Mouse (Mus musculus): Measurements from ENCODE around the gene Epha2. TPM values are rescaled to one million over a fixed set of nuclear protein-coding genes. Genes with fewer than 3 reads are reported as not detected.
A peak's percentile ranks its signal among the peaks of the same experiment; 100 is the strongest.

Gene Epha2
- polyA plus RNA-seq (2014; fragmentation: Nextera tagmentation; extraction: Ambion mirVana) = 0.58 and 0.64 TPM in 2 replicates

DNA sequence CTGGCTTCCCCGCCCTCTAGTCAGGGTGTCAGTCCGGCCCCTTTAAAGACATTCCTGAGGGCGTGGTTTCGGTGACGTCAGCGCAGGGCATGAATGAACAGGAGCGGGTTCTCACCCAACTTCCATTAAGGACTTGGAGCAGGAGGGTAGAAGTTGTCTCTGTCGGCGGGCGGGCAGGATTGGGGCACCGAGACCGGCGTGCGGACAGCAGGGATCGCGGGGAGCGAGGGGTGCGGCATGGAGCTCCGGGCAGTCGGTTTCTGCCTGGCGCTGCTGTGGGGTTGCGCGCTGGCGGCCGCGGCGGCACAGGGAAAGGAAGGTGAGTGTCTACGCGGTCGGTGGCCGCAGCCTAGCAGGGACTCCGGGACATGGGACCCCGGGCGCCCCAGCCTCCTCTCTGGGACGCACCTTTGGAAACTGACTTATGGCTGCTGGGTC, at the start of gene Epha2:
Gene Epha2 (plus strand): TSS at position 125 of the 438 bp plus-strand sequence.
- 0% methylated on average over 35 of the region's 35 CpGs for WGBS
- no peak within 1 kb of the TSS for H3K27ac ChIP-seq (ENCODE audit: low read depth, low read length)
- H3K36me3 ChIP-seq (ENCODE audit: control insufficient read depth, insufficient read depth, low read length) = no peaks in the 10 kb centered on the region
- peak within 1 kb of the TSS; percentile 98 for H3K4me2 ChIP-seq (ENCODE audit: low read length)
- H3K9me3 ChIP-seq (replicated peaks; ENCODE audit: control insufficient read depth, low read length) = no peaks in the 10 kb centered on the region
- ATAC-seq = peak; percentile 79
- DNase-seq (ENCODE audit: low spot score) = peak; percentile 85
- peaks cover 24% of the 10 kb centered on the region; the same call in 1 of the 2 replicates for H3K27me3 ChIP-seq (replicated peaks; ENCODE audit: control insufficient read depth, insufficient read depth, low read length)
- peak within 1 kb of the TSS; percentile 58 for H3K9ac ChIP-seq (ENCODE audit: low read length)
- H3K4me3 ChIP-seq (ENCODE audit: low read depth, low read length) = peak within 1 kb of the TSS; percentile 55
- peaks cover 6% of the 10 kb centered on the region for H3K4me1 ChIP-seq (ENCODE audit: control insufficient read depth, insufficient read depth, low read length)

DNA sequence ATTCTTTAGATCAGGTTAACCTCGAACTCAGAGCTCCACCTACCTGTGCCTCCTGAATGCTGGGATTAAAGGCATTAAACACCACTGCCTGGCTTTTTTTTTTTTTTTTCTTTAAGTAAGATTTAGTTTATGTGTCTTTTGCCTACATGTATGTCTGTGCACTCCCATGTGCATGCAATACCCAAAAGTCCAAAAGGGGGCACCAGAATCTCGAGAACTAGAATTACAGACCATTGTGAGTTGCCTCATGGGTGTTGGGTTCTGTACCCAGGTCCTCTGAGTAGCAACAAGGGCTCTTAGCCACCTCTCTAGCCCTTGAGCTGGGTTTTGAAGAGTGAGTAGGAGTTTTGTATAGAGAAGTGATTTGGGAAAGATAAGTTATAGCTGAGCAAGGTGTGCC, 48.4 kb upstream of the Epha2 start:
- peaks cover 19% of the 10 kb centered on the region for H3K27me3 ChIP-seq (replicated peaks; ENCODE audit: control insufficient read depth, insufficient read depth, low read length)
- no peak overlapping the region for H3K4me2 ChIP-seq (ENCODE audit: low read length)
- no peak overlapping the region for H3K27ac ChIP-seq (ENCODE audit: low read depth, low read length)
- no peak overlapping the region for H3K4me3 ChIP-seq (ENCODE audit: low read depth, low read length)
- no peak for ATAC-seq
- no peak overlapping the region for H3K9ac ChIP-seq (ENCODE audit: low read length)
- H3K36me3 ChIP-seq (ENCODE audit: control insufficient read depth, insufficient read depth, low read length) = no peaks in the 10 kb centered on the region
- DNase-seq (ENCODE audit: low spot score) = no peak
- H3K4me1 ChIP-seq (ENCODE audit: control insufficient read depth, insufficient read depth, low read length) = peaks cover under 1% of the 10 kb centered on the region
- no peaks in the 10 kb centered on the region for H3K9me3 ChIP-seq (replicated peaks; ENCODE audit: control insufficient read depth, low read length)
- 64% methylated on average over 2 of the region's 2 CpGs for WGBS

DNA sequence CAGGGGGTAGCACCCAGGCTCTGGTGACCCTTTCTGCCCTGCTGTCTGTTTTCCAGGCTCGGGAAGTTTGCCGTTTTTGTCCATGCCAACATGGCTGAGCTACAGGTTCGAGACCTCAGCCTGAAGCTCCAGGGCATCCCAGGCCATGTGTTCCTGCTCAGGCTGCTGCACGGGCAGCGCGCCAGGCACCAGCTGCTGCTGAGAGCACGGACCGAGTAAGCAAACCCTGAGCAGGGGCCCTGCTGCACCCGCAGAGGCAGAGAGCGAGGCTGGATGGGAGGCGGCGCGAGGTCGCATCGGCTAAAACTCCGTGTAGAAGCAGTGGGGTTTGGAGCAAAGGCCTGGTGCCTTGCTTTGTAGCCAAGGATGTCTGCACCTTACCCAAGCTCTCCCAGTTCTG, 46.8 kb upstream of the Epha2 start:
- WGBS = 71% methylated on average over 16 of the region's 16 CpGs
- Histone ChIP-seq H3K4me2 (ENCODE audit: low read length) (no peak overlapping the region), H3K27ac (ENCODE audit: low read depth, low read length) (no peak overlapping the region), H3K4me3 (ENCODE audit: low read depth, low read length) (no peak overlapping the region), H3K27me3 (replicated peaks; ENCODE audit: control insufficient read depth, insufficient read depth, low read length) (peaks cover 3% of the 10 kb centered on the region), H3K9ac (ENCODE audit: low read length) (no peak overlapping the region), H3K9me3 (replicated peaks; ENCODE audit: control insufficient read depth, low read length) (no peaks in the 10 kb centered on the region), H3K36me3 (ENCODE audit: control insufficient read depth, insufficient read depth, low read length) (no peaks in the 10 kb centered on the region), H3K4me1 (ENCODE audit: control insufficient read depth, insufficient read depth, low read length) (no peaks in the 10 kb centered on the region)
- peak; percentile 41 for DNase-seq (ENCODE audit: low spot score)
- no peak for ATAC-seq

DNA sequence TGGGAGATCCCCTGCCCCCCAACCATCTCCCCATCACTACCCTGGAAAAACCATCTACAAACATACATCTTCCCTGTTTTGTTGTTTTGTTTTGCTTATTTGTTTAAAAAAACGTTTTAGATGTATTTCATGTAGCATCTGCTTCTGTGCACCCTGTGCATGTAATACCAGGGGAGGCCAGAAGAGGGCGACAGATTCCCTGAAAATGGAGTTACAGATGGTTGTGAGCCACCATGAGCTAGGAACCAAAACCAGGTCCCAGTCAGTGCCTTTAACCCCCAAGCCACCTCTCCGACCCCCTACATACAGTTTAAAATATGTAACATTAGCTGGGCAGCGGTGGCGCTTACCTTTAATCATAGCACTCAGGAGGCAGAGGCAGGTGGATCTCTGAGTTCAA, 43.6 kb upstream of the Epha2 start:
- Histone ChIP-seq H3K4me2 (ENCODE audit: low read length) (no peak overlapping the region), H3K9me3 (replicated peaks; ENCODE audit: control insufficient read depth, low read length) (no peaks in the 10 kb centered on the region), H3K9ac (ENCODE audit: low read length) (no peak overlapping the region), H3K36me3 (ENCODE audit: control insufficient read depth, insufficient read depth, low read length) (no peaks in the 10 kb centered on the region), H3K4me3 (ENCODE audit: low read depth, low read length) (no peak overlapping the region), H3K4me1 (ENCODE audit: control insufficient read depth, insufficient read depth, low read length) (no peaks in the 10 kb centered on the region), H3K27me3 (replicated peaks; ENCODE audit: control insufficient read depth, insufficient read depth, low read length) (no peaks in the 10 kb centered on the region), H3K27ac (ENCODE audit: low read depth, low read length) (no peak overlapping the region)
- no peak for ATAC-seq
- WGBS = 71% methylated on average over 5 of the region's 5 CpGs
- DNase-seq (ENCODE audit: low spot score) = no peak

DNA sequence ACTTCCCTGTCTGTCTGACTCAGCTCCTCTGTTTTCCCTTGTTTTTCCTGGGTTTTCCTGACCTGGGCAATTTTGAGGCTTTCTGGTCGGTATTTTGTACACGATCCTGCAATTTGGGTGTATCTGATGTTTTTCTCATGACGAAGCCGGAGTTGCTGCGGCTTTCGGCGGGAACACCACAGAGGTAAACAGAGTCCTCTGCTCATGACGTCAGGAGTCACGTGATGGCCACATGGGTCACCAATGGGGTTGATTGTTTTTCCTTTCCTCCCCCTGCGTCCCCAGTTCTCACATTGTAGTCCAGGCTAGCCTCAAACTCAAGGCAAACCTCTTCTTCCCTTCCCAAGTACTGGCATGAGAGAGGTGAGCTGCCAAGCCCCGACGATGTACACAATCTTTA, 41.6 kb upstream of the Epha2 start:
- H3K27me3 ChIP-seq (replicated peaks; ENCODE audit: control insufficient read depth, insufficient read depth, low read length) = no peaks in the 10 kb centered on the region
- H3K36me3 ChIP-seq (ENCODE audit: control insufficient read depth, insufficient read depth, low read length) = no peaks in the 10 kb centered on the region
- no peak overlapping the region for H3K9ac ChIP-seq (ENCODE audit: low read length)
- H3K4me2 ChIP-seq (ENCODE audit: low read length) = no peak overlapping the region
- no peak overlapping the region for H3K27ac ChIP-seq (ENCODE audit: low read depth, low read length)
- 79% methylated on average over 12 of the region's 12 CpGs for WGBS
- ATAC-seq (no peak), DNase-seq (ENCODE audit: low spot score) (no peak)
- H3K4me1 ChIP-seq (ENCODE audit: control insufficient read depth, insufficient read depth, low read length) = no peaks in the 10 kb centered on the region
- H3K4me3 ChIP-seq (ENCODE audit: low read depth, low read length) = no peak overlapping the region
- no peaks in the 10 kb centered on the region for H3K9me3 ChIP-seq (replicated peaks; ENCODE audit: control insufficient read depth, low read length)

DNA sequence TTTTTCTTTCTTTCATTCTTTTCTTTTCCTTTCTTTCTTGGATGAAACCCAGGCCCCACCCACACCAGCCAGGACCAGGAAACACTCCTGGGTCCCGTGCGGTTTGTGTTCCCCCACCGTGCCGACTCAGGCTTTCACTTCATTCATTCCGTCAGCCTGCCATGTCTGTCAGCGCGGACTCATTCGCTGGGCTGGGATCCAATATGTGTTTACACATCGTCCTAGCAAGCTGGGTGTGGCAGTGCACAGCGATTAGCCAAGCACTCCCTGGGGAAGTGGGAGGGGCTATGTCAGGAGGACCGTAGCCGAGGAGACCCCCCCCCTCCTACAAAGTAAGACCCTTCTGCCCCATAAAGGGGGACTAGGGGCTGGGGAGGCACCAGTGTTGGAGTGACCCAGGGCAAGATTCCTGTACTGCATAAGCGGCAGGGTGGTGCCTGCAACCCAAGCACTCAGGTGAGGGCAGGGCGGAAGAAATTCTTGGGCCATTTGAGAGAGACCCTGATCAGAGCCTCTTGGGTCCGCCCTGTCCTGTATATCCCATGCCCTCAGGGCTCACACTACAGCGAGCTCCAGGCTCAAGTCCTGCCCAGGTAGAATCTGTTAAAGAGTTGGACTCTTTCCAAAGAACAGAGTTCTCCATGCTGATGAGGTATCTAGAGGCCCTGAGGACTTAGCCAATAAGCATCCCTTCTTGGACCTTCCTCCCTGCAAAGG, 40.9 kb upstream of the Epha2 start:
- Histone ChIP-seq H3K9me3 (replicated peaks; ENCODE audit: control insufficient read depth, low read length) (no peaks in the 10 kb centered on the region), H3K27ac (ENCODE audit: low read depth, low read length) (no peak overlapping the region), H3K9ac (ENCODE audit: low read length) (no peak overlapping the region), H3K4me2 (ENCODE audit: low read length) (no peak overlapping the region), H3K36me3 (ENCODE audit: control insufficient read depth, insufficient read depth, low read length) (no peaks in the 10 kb centered on the region), H3K4me1 (ENCODE audit: control insufficient read depth, insufficient read depth, low read length) (no peaks in the 10 kb centered on the region), H3K4me3 (ENCODE audit: low read depth, low read length) (no peak overlapping the region), H3K27me3 (replicated peaks; ENCODE audit: control insufficient read depth, insufficient read depth, low read length) (no peaks in the 10 kb centered on the region)
- DNase-seq (ENCODE audit: low spot score) (peak; percentile 80), ATAC-seq (peak; percentile 76; the same call in 1 of the 2 replicates)
- WGBS = 52% methylated on average over 16 of the region's 16 CpGs

DNA sequence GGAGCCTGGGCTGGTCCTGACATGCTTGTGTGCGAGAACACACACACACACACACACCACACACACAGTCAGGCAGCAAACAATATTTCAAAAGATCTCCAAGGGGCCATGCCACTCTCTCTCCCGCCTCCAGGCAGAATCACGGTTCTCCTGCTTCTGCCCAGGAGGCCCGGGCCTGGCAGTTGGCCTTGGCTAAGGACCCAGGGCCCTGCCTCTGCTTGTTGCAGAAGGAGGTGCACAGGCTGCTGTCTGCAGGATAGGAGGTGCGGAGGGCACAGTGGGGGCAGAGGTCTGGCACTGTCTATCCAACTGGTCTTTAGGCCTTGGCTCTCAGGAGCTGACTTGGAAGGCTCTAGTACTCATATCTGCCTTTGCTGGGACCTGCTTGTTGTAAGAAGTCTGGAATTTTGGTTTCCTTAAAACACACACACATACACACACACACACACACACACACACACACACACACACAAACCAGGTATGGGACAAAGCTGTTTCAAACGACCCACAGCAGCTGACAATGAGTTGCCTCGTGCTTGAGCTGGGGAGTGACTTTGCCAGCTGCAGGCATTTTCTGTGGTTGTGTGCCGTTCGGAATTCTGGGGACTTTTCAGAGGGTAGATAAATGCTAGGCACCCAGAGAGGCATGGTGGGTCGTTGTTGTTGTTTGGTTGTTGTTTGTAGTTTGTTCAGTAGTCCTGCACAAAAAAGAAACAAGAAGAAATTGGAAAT, 38.0 kb upstream of the Epha2 start:
- H3K4me2 ChIP-seq (ENCODE audit: low read length) = no peak overlapping the region
- 81% methylated on average over 10 of the region's 10 CpGs for WGBS
- H3K36me3 ChIP-seq (ENCODE audit: control insufficient read depth, insufficient read depth, low read length) = no peaks in the 10 kb centered on the region
- H3K9me3 ChIP-seq (replicated peaks; ENCODE audit: control insufficient read depth, low read length) = no peaks in the 10 kb centered on the region
- no peaks in the 10 kb centered on the region for H3K4me1 ChIP-seq (ENCODE audit: control insufficient read depth, insufficient read depth, low read length)
- ATAC-seq (no peak), DNase-seq (ENCODE audit: low spot score) (no peak)
- no peaks in the 10 kb centered on the region for H3K27me3 ChIP-seq (replicated peaks; ENCODE audit: control insufficient read depth, insufficient read depth, low read length)
- no peak overlapping the region for H3K4me3 ChIP-seq (ENCODE audit: low read depth, low read length)
- no peak overlapping the region for H3K27ac ChIP-seq (ENCODE audit: low read depth, low read length)
- H3K9ac ChIP-seq (ENCODE audit: low read length) = no peak overlapping the region

DNA sequence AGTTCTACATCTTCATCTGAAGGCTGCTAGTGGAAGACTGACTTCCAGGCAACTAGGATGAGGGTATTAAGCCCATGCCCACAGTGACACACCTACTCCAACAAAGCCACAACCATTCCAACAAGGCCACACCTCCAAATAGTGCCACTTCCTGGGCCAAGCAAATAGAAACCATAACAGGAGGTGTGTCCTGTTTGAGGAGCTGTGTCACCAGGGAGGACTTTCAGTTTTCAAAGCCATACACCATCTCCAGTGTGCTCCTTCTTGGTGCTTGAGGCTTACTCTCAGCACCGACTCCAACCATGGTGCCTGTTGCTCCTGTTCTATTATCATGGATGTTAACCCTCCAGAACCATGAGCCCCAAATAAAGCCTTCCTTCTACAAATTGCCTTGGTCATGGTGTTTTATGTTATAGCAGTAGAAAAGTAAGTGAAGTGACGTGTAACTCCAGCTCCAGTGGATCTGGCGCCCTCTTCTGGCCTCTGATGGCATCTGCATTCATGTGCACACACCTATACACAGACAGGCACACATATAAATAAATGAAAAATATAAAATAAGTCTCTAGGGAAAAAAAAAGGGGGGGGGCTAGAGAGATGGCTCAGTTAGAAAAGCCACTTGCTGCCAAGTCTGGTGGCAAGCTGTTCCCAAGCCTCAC, 34.9 kb upstream of the Epha2 start:
- WGBS = 86% methylated on average over 3 of the region's 3 CpGs
- H3K27me3 ChIP-seq (replicated peaks; ENCODE audit: control insufficient read depth, insufficient read depth, low read length) = no peaks in the 10 kb centered on the region
- H3K9ac ChIP-seq (ENCODE audit: low read length) = no peak overlapping the region
- ATAC-seq (no peak), DNase-seq (ENCODE audit: low spot score) (no peak)
- H3K4me1 ChIP-seq (ENCODE audit: control insufficient read depth, insufficient read depth, low read length) = no peaks in the 10 kb centered on the region
- no peak overlapping the region for H3K4me3 ChIP-seq (ENCODE audit: low read depth, low read length)
- H3K36me3 ChIP-seq (ENCODE audit: control insufficient read depth, insufficient read depth, low read length) = no peaks in the 10 kb centered on the region
- no peak overlapping the region for H3K4me2 ChIP-seq (ENCODE audit: low read length)
- H3K9me3 ChIP-seq (replicated peaks; ENCODE audit: control insufficient read depth, low read length) = no peaks in the 10 kb centered on the region
- no peak overlapping the region for H3K27ac ChIP-seq (ENCODE audit: low read depth, low read length)

Data from forebrain, embryonic 14.5 days (tissue).